ENCODE assay signal across 8 mouse cellular contexts in genomic region chr13:114460306-114460892, GRCm38 (mm10). TPM values are rescaled to one million over a fixed set of nuclear protein-coding genes. Genes with fewer than 3 reads are reported as not detected.
DNase-seq lines count a peak whose midpoint lies in the region; ATAC-seq and TF ChIP-seq lines count a peak whose summit lies in the region.

No protein-coding gene starts in this region.

- peak; percentile 34; the same call in 1 of the 2 replicates for ATAC-seq in lung, embryonic 16.5 days (ENCODE audit: low read depth)

- H3K4me2 ChIP-seq in lung, embryonic 16.5 days (ENCODE audit: low read depth, low read length), result peak overlapping the region; percentile 97

- peak; percentile 46 for TF ChIP-seq CTCF in kidney, adult 2 months (conservative IDR thresholded peaks at IDR 0.05; ENCODE audit: insufficient read depth, insufficient read length, low read depth, low read length)

- H3K27ac ChIP-seq in kidney, adult 2 months (ENCODE audit: insufficient read depth, low read depth, low read length), result no peak overlapping the region
- H3K27ac ChIP-seq in lung, embryonic 16.5 days (ENCODE audit: low read length), result no peak overlapping the region

- no peaks in the 10 kb centered on the region for H3K36me3 ChIP-seq in kidney, adult 2 months (ENCODE audit: control insufficient read depth, insufficient read depth, low read length)
- no peaks in the 10 kb centered on the region for H3K36me3 ChIP-seq in lung, embryonic 16.5 days (ENCODE audit: control insufficient read depth, insufficient read depth, low read length)

- TF ChIP-seq POLR2A in kidney, adult 2 months (IDR thresholded peaks at IDR 0.05; ENCODE audit: low read depth, low read length), result no peak

- H3K4me1 ChIP-seq in kidney, adult 2 months (ENCODE audit: control insufficient read depth, insufficient read depth, low read length), result no peaks in the 10 kb centered on the region
- peaks cover 24% of the 10 kb centered on the region for H3K4me1 ChIP-seq in lung, embryonic 16.5 days (replicated peaks; ENCODE audit: control insufficient read depth, insufficient read depth, low read length)

- no peak overlapping the region for H3K9ac ChIP-seq in lung, embryonic 16.5 days (ENCODE audit: low read length)

- WGBS in kidney, adult 2 months, result under 1% methylated on average over 29 of the region's 29 CpGs
- under 1% methylated on average over 29 of the region's 29 CpGs for WGBS in lung, embryonic 16.5 days

- H3K27me3 ChIP-seq in kidney, adult 2 months (replicated peaks; ENCODE audit: control insufficient read depth, insufficient read depth, low read length), result peaks cover 23% of the 10 kb centered on the region
- H3K27me3 ChIP-seq in lung, embryonic 16.5 days (ENCODE audit: control insufficient read depth, insufficient read depth, low read depth, low read length), result peaks cover 52% of the 10 kb centered on the region

- no peaks in the 10 kb centered on the region for H3K9me3 ChIP-seq in lung, embryonic 16.5 days (ENCODE audit: control insufficient read depth, low read length)

- DNase-seq in right cerebral cortex, adult 2 months (ENCODE audit: low spot score in 2 of 2), result peak; percentile 8 to 11
- no peak for DNase-seq in right cerebral cortex, postnatal 25 days
- peak; percentile 17 for DNase-seq in cerebellum, adult 9-11 months
- peak; percentile 23 for DNase-seq in gastrocnemius, postnatal 25 days
- DNase-seq in kidney, adult 2 months, result peak; percentile 59
- peak; percentile 23 for DNase-seq in retina, adult 2 months (ENCODE audit: low read depth, low spot score)
- DNase-seq in urinary bladder, postnatal 4 days (ENCODE audit: low spot score in 2 of 2), result no peak

- H3K4me3 ChIP-seq in kidney, adult 2 months (ENCODE audit: insufficient read depth, low read depth, low read length), result peak overlapping the region; percentile 41; the same call in 1 of the 2 replicates
- H3K4me3 ChIP-seq in lung, embryonic 16.5 days (ENCODE audit: low read length), result peak overlapping the region; percentile 63

RNA-seq across cellular contexts. Expression of gene Fst, which starts 1.6 kb away (rescaled TPM):
- 1 to 10 TPM; 6.0 TPM for total RNA-seq in gastrocnemius, postnatal 25 days (2021)
- 6.4 and 6.5 TPM in 2 replicates for polyA plus RNA-seq in kidney, adult 2 months (2012; rRNA removed)
- 1.5 and 2.1 TPM in 2 replicates for polyA plus RNA-seq in lung, embryonic 16.5 days (2015; fragmentation: Nextera tagmentation; extraction: Ambion mirVana)

Comparison
In these comparisons a context has a peak if more than half of its experiments do, and no peak if none do; other contexts are left out.
1. DNase-seq: peak in right cerebral cortex, adult 2 months (2 of 2), cerebellum, adult 9-11 months (single experiment), gastrocnemius, postnatal 25 days (single experiment), kidney, adult 2 months (single experiment) and retina, adult 2 months (single experiment); none in right cerebral cortex, postnatal 25 days (single experiment) and urinary bladder, postnatal 4 days (0 of 2).